Mouse (Mus musculus): ENCODE results near the gene Gucy2g. TPM values are rescaled to one million over a fixed set of nuclear protein-coding genes. Genes with fewer than 3 reads are reported as not detected.

The Gucy2g gene
- total and polyA plus RNA-seq, 2 experiments from 2014 or later, result not detected

GRCm38 (mm10) chr19:55195574-55195973 lies 45.5 kb downstream of the Gucy2g start:
- no peak for ATAC-seq (ENCODE audit: low FRiP score)
- Histone ChIP-seq H3K9ac (replicated peaks; ENCODE audit: low read length, poor library complexity, severe bottlenecking) (no peak overlapping the region), H3K4me2 (ENCODE audit: low read depth, low read length, poor library complexity, severe bottlenecking) (no peak overlapping the region), H3K4me3 (ENCODE audit: low read depth, low read length) (no peak overlapping the region), H3K27me3 (ENCODE audit: insufficient read depth, low read length) (no peaks in the 10 kb centered on the region), H3K4me1 (ENCODE audit: insufficient read depth, low read length) (no peaks in the 10 kb centered on the region), H3K36me3 (ENCODE audit: insufficient read depth, low read length) (no peaks in the 10 kb centered on the region), H3K9me3 (ENCODE audit: low read length) (no peaks in the 10 kb centered on the region), H3K27ac (ENCODE audit: low read depth, low read length) (no peak overlapping the region)
- 87% methylated on average over 3 of the region's 3 CpGs for WGBS
- TF ChIP-seq CTCF (IDR thresholded peaks at IDR 0.05), result no peak
- no peak for DNase-seq (ENCODE audit: low spot score)

- TF ChIP-seq CTCF (IDR thresholded peaks at IDR 0.05), result no peak
- Histone ChIP-seq H3K27ac (ENCODE audit: low read depth, low read length) (no peak overlapping the region), H3K9ac (replicated peaks; ENCODE audit: low read length, poor library complexity, severe bottlenecking) (no peak overlapping the region), H3K36me3 (ENCODE audit: insufficient read depth, low read length) (no peaks in the 10 kb centered on the region), H3K9me3 (ENCODE audit: low read length) (no peaks in the 10 kb centered on the region), H3K4me3 (ENCODE audit: low read depth, low read length) (no peak overlapping the region), H3K4me1 (ENCODE audit: insufficient read depth, low read length) (no peaks in the 10 kb centered on the region), H3K27me3 (ENCODE audit: insufficient read depth, low read length) (no peaks in the 10 kb centered on the region), H3K4me2 (ENCODE audit: low read depth, low read length, poor library complexity, severe bottlenecking) (no peak overlapping the region)
- ATAC-seq (ENCODE audit: low FRiP score), result no peak
- 84% methylated on average over 7 of the region's 7 CpGs for WGBS
- DNase-seq (ENCODE audit: low spot score), result no peak
Measured at GRCm38 (mm10) chr19:55194520-55195170, 46.4 kb downstream of the Gucy2g start.

- no peak overlapping the region for H3K4me3 ChIP-seq (ENCODE audit: low read depth, low read length)
- H3K27ac ChIP-seq (ENCODE audit: low read depth, low read length), result no peak overlapping the region
- no peaks in the 10 kb centered on the region for H3K36me3 ChIP-seq (ENCODE audit: insufficient read depth, low read length)
- no peak overlapping the region for H3K4me2 ChIP-seq (ENCODE audit: low read depth, low read length, poor library complexity, severe bottlenecking)
- no peaks in the 10 kb centered on the region for H3K27me3 ChIP-seq (ENCODE audit: insufficient read depth, low read length)
- H3K4me1 ChIP-seq (ENCODE audit: insufficient read depth, low read length), result no peaks in the 10 kb centered on the region
- H3K9me3 ChIP-seq (ENCODE audit: low read length), result no peaks in the 10 kb centered on the region
- no peak overlapping the region for H3K9ac ChIP-seq (replicated peaks; ENCODE audit: low read length, poor library complexity, severe bottlenecking)
- WGBS, result 68% methylated on average over 11 of the region's 11 CpGs
- ATAC-seq (ENCODE audit: low FRiP score), result no peak
- TF ChIP-seq CTCF (IDR thresholded peaks at IDR 0.05), result no peak
- no peak for DNase-seq (ENCODE audit: low spot score)
Measured at GRCm38 (mm10) chr19:55193717-55194394, 47.2 kb downstream of the Gucy2g start.

- H3K4me1 ChIP-seq (ENCODE audit: insufficient read depth, low read length), result no peaks in the 10 kb centered on the region
- H3K9me3 ChIP-seq (ENCODE audit: low read length), result no peaks in the 10 kb centered on the region
- no peak for TF ChIP-seq CTCF (IDR thresholded peaks at IDR 0.05)
- DNase-seq (ENCODE audit: low spot score) (no peak), ATAC-seq (ENCODE audit: low FRiP score) (no peak)
- H3K4me2 ChIP-seq (ENCODE audit: low read depth, low read length, poor library complexity, severe bottlenecking), result no peak overlapping the region
- no peak overlapping the region for H3K4me3 ChIP-seq (ENCODE audit: low read depth, low read length)
- H3K36me3 ChIP-seq (ENCODE audit: insufficient read depth, low read length), result no peaks in the 10 kb centered on the region
- no peak overlapping the region for H3K9ac ChIP-seq (replicated peaks; ENCODE audit: low read length, poor library complexity, severe bottlenecking)
- H3K27ac ChIP-seq (ENCODE audit: low read depth, low read length), result no peak overlapping the region
- no peaks in the 10 kb centered on the region for H3K27me3 ChIP-seq (ENCODE audit: insufficient read depth, low read length)
- 87% methylated on average over 21 of the region's 21 CpGs for WGBS
Measured at GRCm38 (mm10) chr19:55192254-55192945, 48.6 kb downstream of the Gucy2g start.

- no peak for TF ChIP-seq CTCF (IDR thresholded peaks at IDR 0.05)
- no peak for ATAC-seq (ENCODE audit: low FRiP score)
- no peaks in the 10 kb centered on the region for H3K9me3 ChIP-seq (ENCODE audit: low read length)
- no peak overlapping the region for H3K4me2 ChIP-seq (ENCODE audit: low read depth, low read length, poor library complexity, severe bottlenecking)
- no peak overlapping the region for H3K27ac ChIP-seq (ENCODE audit: low read depth, low read length)
- H3K27me3 ChIP-seq (ENCODE audit: insufficient read depth, low read length), result no peaks in the 10 kb centered on the region
- H3K9ac ChIP-seq (replicated peaks; ENCODE audit: low read length, poor library complexity, severe bottlenecking), result no peak overlapping the region
- 47% methylated on average over 2 of the region's 2 CpGs for WGBS
- no peaks in the 10 kb centered on the region for H3K4me1 ChIP-seq (ENCODE audit: insufficient read depth, low read length)
- H3K4me3 ChIP-seq (ENCODE audit: low read depth, low read length), result no peak overlapping the region
- H3K36me3 ChIP-seq (ENCODE audit: insufficient read depth, low read length), result no peaks in the 10 kb centered on the region
- no peak for DNase-seq (ENCODE audit: low spot score)
Measured at GRCm38 (mm10) chr19:55191596-55191995, 49.4 kb downstream of the Gucy2g start.

GRCm38 (mm10) chr19:55190065-55190464 lies 51.0 kb downstream of the Gucy2g start:
- Histone ChIP-seq H3K27me3 (ENCODE audit: insufficient read depth, low read length) (no peaks in the 10 kb centered on the region), H3K36me3 (ENCODE audit: insufficient read depth, low read length) (no peaks in the 10 kb centered on the region), H3K27ac (ENCODE audit: low read depth, low read length) (no peak overlapping the region), H3K4me1 (ENCODE audit: insufficient read depth, low read length) (peaks cover 3% of the 10 kb centered on the region; the same call in 1 of the 2 replicates), H3K9me3 (ENCODE audit: low read length) (no peaks in the 10 kb centered on the region), H3K9ac (replicated peaks; ENCODE audit: low read length, poor library complexity, severe bottlenecking) (no peak overlapping the region), H3K4me2 (ENCODE audit: low read depth, low read length, poor library complexity, severe bottlenecking) (no peak overlapping the region), H3K4me3 (ENCODE audit: low read depth, low read length) (no peak overlapping the region)
- no peak for TF ChIP-seq CTCF (IDR thresholded peaks at IDR 0.05)
- DNase-seq (ENCODE audit: low spot score), result no peak
- no peak for ATAC-seq (ENCODE audit: low FRiP score)
- WGBS, result 85% methylated on average over 5 of the region's 5 CpGs

Measured in midbrain, postnatal 0 days (tissue).